Mouse (Mus musculus): Measurements from ENCODE around the gene Serf2. TPM values are rescaled to one million over a fixed set of nuclear protein-coding genes. Genes with fewer than 3 reads are reported as not detected.
A peak's percentile ranks its signal among the peaks of the same experiment; 100 is the strongest.
"Not testable (repeated sequence)": the region's sequence is repeated elsewhere in the genome, so short reads cannot be mapped to it uniquely, and the experiment has no call there.

The Serf2 gene
- polyA plus RNA-seq, 1 experiment from 2014 or later = 449 TPM

GRCm38 (mm10) chr2:121480498-121480897 lies 31.5 kb downstream of the Serf2 start:
- no peak for DNase-seq (ENCODE audit: extremely low spot score, low spot score)

GRCm38 (mm10) chr2:121480916-121481315 lies 31.9 kb downstream of the Serf2 start:
- not testable (repeated sequence) for H3K4me3 ChIP-seq; DNase-seq (ENCODE audit: extremely low spot score, low spot score); H3K36me3 ChIP-seq (replicated peaks); H3K27me3 ChIP-seq (ENCODE audit: poor library complexity, severe bottlenecking); H3K9me3 ChIP-seq; H3K27ac ChIP-seq
- 86% methylated on average over 13 of the region's 13 CpGs for WGBS
- H3K4me1 ChIP-seq = peaks cover 12% of the 10 kb centered on the region

More at GRCm38 (mm10) chr2:121480498-121480897, 31.5 kb downstream of the Serf2 start:
- Histone ChIP-seq H3K4me3 (no peak overlapping the region), H3K9me3 (no peaks in the 10 kb centered on the region), H3K36me3 (replicated peaks) (no peaks in the 10 kb centered on the region), H3K4me1 (peaks cover 12% of the 10 kb centered on the region), H3K27ac (no peak overlapping the region), H3K27me3 (ENCODE audit: poor library complexity, severe bottlenecking) (no peaks in the 10 kb centered on the region)
- WGBS = 66% methylated on average over 3 of the region's 3 CpGs

GRCm38 (mm10) chr2:121483576-121483975 lies 34.6 kb downstream of the Serf2 start:
- H3K9me3 ChIP-seq = no peaks in the 10 kb centered on the region
- H3K36me3 ChIP-seq (replicated peaks) = no peaks in the 10 kb centered on the region
- no peak for DNase-seq (ENCODE audit: extremely low spot score, low spot score)
- 52% methylated on average over 8 of the region's 8 CpGs for WGBS
- no peak overlapping the region for H3K4me3 ChIP-seq
- H3K27me3 ChIP-seq (ENCODE audit: poor library complexity, severe bottlenecking) = no peaks in the 10 kb centered on the region
- peaks cover 12% of the 10 kb centered on the region for H3K4me1 ChIP-seq
- H3K27ac ChIP-seq = peak overlapping the region; percentile 58

- H3K4me3 ChIP-seq; H3K27me3 ChIP-seq (ENCODE audit: poor library complexity, severe bottlenecking); H3K9me3 ChIP-seq; DNase-seq (ENCODE audit: extremely low spot score, low spot score); H3K36me3 ChIP-seq (replicated peaks); H3K27ac ChIP-seq: not testable (repeated sequence)
- H3K4me1 ChIP-seq = peaks cover 12% of the 10 kb centered on the region
- 87% methylated on average over 2 of the region's 2 CpGs for WGBS
These were observed 35.4 kb downstream of the Serf2 start for GRCm38 (mm10) chr2:121484403-121484802.

- WGBS = 88% methylated on average over 4 of the region's 6 CpGs
- H3K9me3 ChIP-seq; DNase-seq (ENCODE audit: extremely low spot score, low spot score); H3K27ac ChIP-seq; H3K27me3 ChIP-seq (ENCODE audit: poor library complexity, severe bottlenecking); H3K4me1 ChIP-seq; H3K4me3 ChIP-seq: not testable (repeated sequence)
- H3K36me3 ChIP-seq (replicated peaks) = peaks cover 23% of the 10 kb centered on the region
These were observed 52.6 kb downstream of the Serf2 start for GRCm38 (mm10) chr2:121501550-121501949.

GRCm38 (mm10) chr2:121505942-121506882 lies 57.2 kb downstream of the Serf2 start, which contains the start of the genes Mfap1a and Wdr76:
Gene Mfap1a, minus strand, starts transcription at chr2:121506665.
Gene Wdr76, plus strand, starts transcription at chr2:121506723.
- H3K4me1 ChIP-seq = peaks cover 33% of the 10 kb centered on the region
- WGBS = 4% methylated on average over 42 of the region's 42 CpGs
- peak within 1 kb of the TSS; percentile 65 for H3K4me3 ChIP-seq
- DNase-seq (ENCODE audit: extremely low spot score, low spot score) = peak; percentile 87
- peak within 1 kb of the TSS; percentile 82 for H3K27ac ChIP-seq
- H3K36me3 ChIP-seq (replicated peaks) = peaks cover 50% of the 10 kb centered on the region
- H3K9me3 ChIP-seq; H3K27me3 ChIP-seq (ENCODE audit: poor library complexity, severe bottlenecking): not testable (repeated sequence)

- Histone ChIP-seq H3K27ac (peak overlapping the region; percentile 82), H3K4me3 (peak overlapping the region; percentile 65), H3K4me1 (peaks cover 33% of the 10 kb centered on the region), H3K27me3 (ENCODE audit: poor library complexity, severe bottlenecking) (no peaks in the 10 kb centered on the region), H3K9me3 (0 out of 2 replicates have a peak, but pooled peaks cover 4% of the 10 kb centered on the region), H3K36me3 (replicated peaks) (peaks cover 61% of the 10 kb centered on the region)
- no peak for DNase-seq (ENCODE audit: extremely low spot score, low spot score)
- 29% methylated on average over 12 of the region's 12 CpGs for WGBS
These were observed 58.4 kb downstream of the Serf2 start for GRCm38 (mm10) chr2:121507173-121507950.

Small RNAs within 50 kb of the gene (microRNA-seq; reads per million reads assigned to microRNA genes)
- gene Gm22953 = not detected

Other genes starting within 250 kb of the Serf2 start
- 134 and 144 TPM in 2 replicates for gene Trp53bp1, start 177.8 kb upstream of the Serf2 start, polyA plus RNA-seq (2016; fragmentation: Nextera tagmentation; extraction: Ambion mirVana)
- gene Map1a, start 159.6 kb upstream of the Serf2 start, polyA plus RNA-seq (2016; fragmentation: Nextera tagmentation; extraction: Ambion mirVana) = 6.5 and 6.6 TPM in 2 replicates
- 10.1 and 11.0 TPM in 2 replicates for gene Ppip5k1, start 93.8 kb upstream of the Serf2 start, polyA plus RNA-seq (2016; fragmentation: Nextera tagmentation; extraction: Ambion mirVana)
- gene Ckmt1, start 91.5 kb upstream of the Serf2 start, polyA plus RNA-seq (2016; fragmentation: Nextera tagmentation; extraction: Ambion mirVana) = 2.2 and 3.9 TPM in 2 replicates
- gene Strc, start 62.0 kb upstream of the Serf2 start, polyA plus RNA-seq (2016; fragmentation: Nextera tagmentation; extraction: Ambion mirVana) = not detected in 2 replicates
- 578 and 630 TPM in 2 replicates for gene Pdia3, start 35.4 kb upstream of the Serf2 start, polyA plus RNA-seq (2016; fragmentation: Nextera tagmentation; extraction: Ambion mirVana)
- 1.5 and 2.0 TPM in 2 replicates for gene Catsper2, start 35.4 kb upstream of the Serf2 start, polyA plus RNA-seq (2016; fragmentation: Nextera tagmentation; extraction: Ambion mirVana)
- 4.3 and 5.0 TPM in 2 replicates for gene Ell3, start 4.9 kb upstream of the Serf2 start, polyA plus RNA-seq (2016; fragmentation: Nextera tagmentation; extraction: Ambion mirVana)
- gene Hypk, start 4.1 kb downstream of the Serf2 start, polyA plus RNA-seq (2016; fragmentation: Nextera tagmentation; extraction: Ambion mirVana) = 142 and 161 TPM in 2 replicates
- 0.15 and 0.27 TPM in 2 replicates for gene Serinc4, start 7.6 kb downstream of the Serf2 start, polyA plus RNA-seq (2016; fragmentation: Nextera tagmentation; extraction: Ambion mirVana)
- 53.5 and 53.7 TPM in 2 replicates for gene Mfap1b, start 24.9 kb downstream of the Serf2 start, polyA plus RNA-seq (2016; fragmentation: Nextera tagmentation; extraction: Ambion mirVana)
- 27.9 and 29.5 TPM in 2 replicates for gene Mfap1a, start 57.5 kb downstream of the Serf2 start, polyA plus RNA-seq (2016; fragmentation: Nextera tagmentation; extraction: Ambion mirVana)
- 15.0 and 15.8 TPM in 2 replicates for gene Wdr76, start 57.5 kb downstream of the Serf2 start, polyA plus RNA-seq (2016; fragmentation: Nextera tagmentation; extraction: Ambion mirVana)

All from forebrain, embryonic 10.5 days (tissue).